Mouse (Mus musculus) macrophage (primary cell): Measurements from ENCODE around the gene Cfdp1. TPM values are rescaled to one million over a fixed set of nuclear protein-coding genes. Genes with fewer than 3 reads are reported as not detected.
A peak's percentile ranks its signal among the peaks of the same experiment; 100 is the strongest.

Source experiments
- H3K27ac ChIP-seq: fragments of 350-480 bp; formaldehyde crosslinking; 2 replicates; pipeline ENCODE4 v1.9.0; 2021
- H3K36me3 ChIP-seq: fragments of 350-480 bp; formaldehyde crosslinking; 2 replicates; pipeline ENCODE4 v1.9.0; 2021; ENCODE audit errors: inconsistent target
- H3K4me3 ChIP-seq: fragments of 350-480 bp; formaldehyde crosslinking; 2 replicates; pipeline ENCODE4 v1.9.0; 2021; ENCODE audit errors: inconsistent target
- H3K79me2 ChIP-seq: fragments of 350-480 bp; formaldehyde crosslinking; 2 replicates; pipeline ENCODE4 v1.9.0; 2021; ENCODE audit errors: inconsistent target
- WGBS: methylation state at CpG from one replicate; pipeline ENCODE4 v1.1.7; 2026; ENCODE audit warnings: inconsistent platforms; ENCODE audit not compliant: missing documents; 5-methylcytosine and 5-hydroxymethylcytosine counted together
- polyA plus RNA-seq: library from polyadenylated mRNA; stranded (reverse); fragments of 250-400 nt; gene quantifications from 3 replicates; pipeline ENCODE4 v1.2.4, GENCODE M21; 2018; ENCODE audit warnings: inconsistent platforms
- total RNA-seq, 78 experiments: library from RNA; depleted of rRNA; stranded (reverse); fragments of 250-400 nt; gene quantifications; 1 replicate in 9 of 78; 2 replicates in 24 of 78; 3 replicates in 43 of 78; 4 replicates in 2 of 78; pipeline ENCODE4 v1.2.4; 2018; ENCODE audit warnings: inconsistent platforms in 56 of 78

Gene Cfdp1
- 10 to 100 TPM; 13.8 to 51.8 (median 30.8) TPM for total RNA-seq (2018; cell fraction: chromatin; rRNA removed)
- total RNA-seq (2018; cell fraction: cytosol; rRNA removed), result 10 to 100 TPM; 53.3 to 98.2 (median 68.4) TPM
- 10 to 100 TPM; 17.5 to 51.1 (median 28.0) TPM for total RNA-seq (2018; cell fraction: nucleus; rRNA removed)
- 61.2 to 192 TPM (median 103 TPM) in 3 replicates for polyA plus RNA-seq

DNA sequence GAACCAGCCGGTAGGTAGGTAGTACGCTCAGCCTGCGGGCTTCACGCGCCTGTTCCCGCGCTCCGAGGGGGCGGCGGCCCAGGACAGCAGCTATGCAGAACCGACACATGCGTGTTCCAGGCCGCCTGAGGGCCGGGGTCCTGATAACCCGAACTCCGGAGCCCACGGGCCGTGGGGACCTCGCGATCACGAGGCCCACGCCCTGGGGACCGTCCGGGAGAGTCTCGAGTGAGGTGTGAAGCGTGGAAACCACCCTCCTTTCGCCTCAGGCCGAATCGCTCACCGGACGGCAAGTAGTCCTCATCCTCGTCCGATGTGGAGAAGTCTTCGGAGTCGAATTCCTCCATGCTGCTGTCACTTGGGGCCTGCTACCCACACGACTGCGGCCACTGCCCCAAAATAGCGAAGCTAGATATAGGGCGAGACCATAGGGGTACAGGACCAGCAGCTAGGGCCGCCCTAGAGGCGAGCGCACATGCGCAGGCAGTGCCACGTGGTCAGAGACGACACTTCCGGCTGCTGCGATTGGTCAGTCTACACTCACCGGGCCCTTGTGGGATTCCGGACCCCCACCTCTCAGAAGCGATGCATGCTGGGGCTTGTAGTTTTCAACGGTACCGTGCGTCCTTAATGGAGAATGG, at the start of gene Cfdp1:
Gene Cfdp1, minus strand, starts transcription at position 431 of the 641 bp plus-strand sequence.
- under 1% methylated on average over 53 of the region's 53 CpGs for WGBS
- Histone ChIP-seq H3K79me2 (peaks cover 47% of the 10 kb centered on the region; the same call in 1 of the 2 replicates), H3K27ac (no peak within 1 kb of the TSS), H3K36me3 (no peaks in the 10 kb centered on the region), H3K4me3 (peak within 1 kb of the TSS; percentile 82)

DNA sequence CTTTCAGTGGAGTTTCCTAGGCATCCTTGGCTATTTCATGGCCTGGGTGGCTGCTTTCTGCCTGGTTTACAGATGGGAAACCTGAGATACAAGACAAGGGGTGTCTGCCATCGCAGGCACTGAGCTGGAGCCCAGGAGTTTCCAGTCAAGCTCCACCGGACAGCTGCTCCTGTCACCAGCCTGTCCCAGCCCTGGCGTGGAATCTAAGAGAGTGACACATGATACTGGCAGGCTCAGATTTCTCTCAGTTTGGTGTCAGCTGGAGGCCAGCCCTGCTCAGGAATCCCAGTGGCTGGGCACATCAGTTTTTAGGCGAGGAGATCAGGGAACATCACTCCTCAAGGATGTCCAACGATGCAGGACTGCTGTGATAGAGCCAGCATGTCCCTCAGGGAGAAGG, 48.0 kb upstream of the Cfdp1 start:
- no peak overlapping the region for H3K27ac ChIP-seq
- no peak overlapping the region for H3K4me3 ChIP-seq
- no peaks in the 10 kb centered on the region for H3K79me2 ChIP-seq
- H3K36me3 ChIP-seq, result no peaks in the 10 kb centered on the region
- WGBS, result 71% methylated on average over 5 of the region's 5 CpGs

DNA sequence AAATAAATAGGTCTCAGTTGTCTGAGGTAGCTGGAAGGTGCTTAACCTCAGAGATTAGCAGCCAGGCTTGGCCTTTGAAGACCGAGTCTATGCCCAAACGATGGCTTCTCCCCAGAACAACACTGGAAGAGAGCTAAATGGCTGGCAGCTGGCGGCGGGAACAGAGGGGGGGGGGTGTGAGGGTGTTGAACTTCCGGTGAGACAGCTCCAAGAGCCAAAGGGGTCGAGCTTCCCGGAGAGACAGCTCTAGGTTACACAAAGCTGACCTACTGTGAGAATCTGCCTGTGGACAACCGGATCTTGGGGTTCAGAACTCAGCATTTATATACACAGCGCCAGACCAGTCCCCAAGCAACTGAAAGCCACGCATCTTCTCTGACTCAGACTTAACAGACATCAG, 44.5 kb upstream of the Cfdp1 start:
- WGBS, result 52% methylated on average over 9 of the region's 10 CpGs
- H3K4me3 ChIP-seq, result no peak overlapping the region
- no peaks in the 10 kb centered on the region for H3K36me3 ChIP-seq
- no peaks in the 10 kb centered on the region for H3K79me2 ChIP-seq
- H3K27ac ChIP-seq, result no peak overlapping the region

DNA sequence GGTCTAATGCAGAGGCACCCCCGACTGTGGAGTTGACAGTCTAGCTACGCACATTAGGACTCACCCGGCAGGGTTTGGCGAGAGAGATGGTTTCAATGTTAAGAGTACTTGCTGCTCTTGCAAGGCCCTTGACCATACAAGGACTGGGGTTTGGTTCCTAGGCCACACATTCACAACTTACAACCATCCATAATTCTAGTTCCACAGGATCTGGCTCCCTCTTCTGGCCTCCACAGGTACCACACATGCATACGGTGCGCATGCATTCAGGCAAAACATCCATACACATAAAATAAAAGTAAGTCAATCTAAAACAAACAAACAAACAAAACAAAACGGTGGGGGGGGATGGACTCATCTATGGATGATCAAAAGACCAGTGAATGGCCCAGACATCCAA, 40.9 kb upstream of the Cfdp1 start:
- Histone ChIP-seq H3K27ac (no peak overlapping the region), H3K79me2 (no peaks in the 10 kb centered on the region), H3K36me3 (no peaks in the 10 kb centered on the region), H3K4me3 (no peak overlapping the region)
- 93% methylated on average over 7 of the region's 7 CpGs for WGBS

DNA sequence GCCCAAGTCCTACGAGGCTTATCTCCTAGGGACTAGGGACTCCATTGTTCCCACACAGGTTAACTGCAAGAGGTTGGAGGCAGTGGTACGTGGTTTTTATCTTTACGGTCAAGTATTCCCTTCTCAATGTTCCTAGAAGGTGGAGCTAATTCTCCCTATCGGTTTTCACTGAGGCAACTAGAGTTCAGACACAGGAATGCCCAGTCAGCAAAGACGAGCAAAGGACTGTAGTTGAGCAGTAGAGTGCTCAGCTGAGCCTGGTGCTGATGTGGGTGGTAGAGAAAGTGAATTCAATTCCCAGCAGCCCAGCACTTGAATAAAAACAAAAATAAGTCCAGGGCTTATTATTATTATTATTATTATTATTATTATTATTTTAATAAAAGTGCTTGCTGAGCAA, 38.5 kb upstream of the Cfdp1 start:
- Histone ChIP-seq H3K27ac (no peak overlapping the region), H3K79me2 (no peaks in the 10 kb centered on the region), H3K4me3 (no peak overlapping the region), H3K36me3 (no peaks in the 10 kb centered on the region)
- 59% methylated on average over 5 of the region's 5 CpGs for WGBS

DNA sequence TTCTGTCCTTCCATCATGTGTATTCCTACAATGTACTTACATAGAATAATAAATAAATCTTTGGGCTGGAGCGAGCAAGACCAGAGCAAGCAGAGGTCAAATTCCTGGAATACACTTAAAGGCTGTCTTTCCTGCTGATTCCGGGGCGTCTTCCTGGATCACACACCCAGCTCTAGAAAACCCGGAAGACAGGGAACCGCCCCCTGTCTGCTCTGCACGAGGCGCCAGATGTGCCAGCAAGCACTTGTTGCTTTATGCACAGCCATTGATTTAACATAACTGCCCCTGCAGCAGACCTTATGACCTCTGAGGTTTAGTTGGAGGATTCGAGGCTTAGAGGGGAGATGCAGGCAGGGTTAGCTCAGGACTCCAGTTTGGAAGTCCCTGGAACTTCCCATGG, 37.9 kb upstream of the Cfdp1 start:
- 29% methylated on average over 8 of the region's 8 CpGs for WGBS
- H3K4me3 ChIP-seq, result no peak overlapping the region
- no peaks in the 10 kb centered on the region for H3K36me3 ChIP-seq
- H3K27ac ChIP-seq, result no peak overlapping the region
- H3K79me2 ChIP-seq, result no peaks in the 10 kb centered on the region

DNA sequence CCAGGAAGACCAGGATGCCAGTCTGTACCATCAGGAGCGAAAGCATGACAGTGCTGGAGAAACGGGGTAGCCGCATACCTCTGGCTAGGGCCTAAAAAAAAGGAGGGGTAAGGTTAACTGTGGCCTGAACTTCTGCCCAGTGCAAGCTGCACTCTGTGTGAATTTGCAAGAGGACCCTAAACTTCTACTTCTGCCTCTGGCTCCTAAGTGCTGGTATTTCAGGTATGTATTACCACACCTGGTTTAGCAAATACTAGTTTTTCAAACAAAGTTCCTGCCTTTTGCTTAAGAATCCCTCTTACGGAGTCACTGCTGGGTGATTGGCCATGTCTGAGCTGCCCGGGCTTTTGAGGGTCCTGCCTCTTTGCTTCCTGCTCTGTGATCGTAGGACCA, 36.8 kb upstream of the Cfdp1 start:
- Histone ChIP-seq H3K79me2 (no peaks in the 10 kb centered on the region), H3K4me3 (no peak overlapping the region), H3K27ac (no peak overlapping the region), H3K36me3 (no peaks in the 10 kb centered on the region)
- 70% methylated on average over 6 of the region's 6 CpGs for WGBS

DNA sequence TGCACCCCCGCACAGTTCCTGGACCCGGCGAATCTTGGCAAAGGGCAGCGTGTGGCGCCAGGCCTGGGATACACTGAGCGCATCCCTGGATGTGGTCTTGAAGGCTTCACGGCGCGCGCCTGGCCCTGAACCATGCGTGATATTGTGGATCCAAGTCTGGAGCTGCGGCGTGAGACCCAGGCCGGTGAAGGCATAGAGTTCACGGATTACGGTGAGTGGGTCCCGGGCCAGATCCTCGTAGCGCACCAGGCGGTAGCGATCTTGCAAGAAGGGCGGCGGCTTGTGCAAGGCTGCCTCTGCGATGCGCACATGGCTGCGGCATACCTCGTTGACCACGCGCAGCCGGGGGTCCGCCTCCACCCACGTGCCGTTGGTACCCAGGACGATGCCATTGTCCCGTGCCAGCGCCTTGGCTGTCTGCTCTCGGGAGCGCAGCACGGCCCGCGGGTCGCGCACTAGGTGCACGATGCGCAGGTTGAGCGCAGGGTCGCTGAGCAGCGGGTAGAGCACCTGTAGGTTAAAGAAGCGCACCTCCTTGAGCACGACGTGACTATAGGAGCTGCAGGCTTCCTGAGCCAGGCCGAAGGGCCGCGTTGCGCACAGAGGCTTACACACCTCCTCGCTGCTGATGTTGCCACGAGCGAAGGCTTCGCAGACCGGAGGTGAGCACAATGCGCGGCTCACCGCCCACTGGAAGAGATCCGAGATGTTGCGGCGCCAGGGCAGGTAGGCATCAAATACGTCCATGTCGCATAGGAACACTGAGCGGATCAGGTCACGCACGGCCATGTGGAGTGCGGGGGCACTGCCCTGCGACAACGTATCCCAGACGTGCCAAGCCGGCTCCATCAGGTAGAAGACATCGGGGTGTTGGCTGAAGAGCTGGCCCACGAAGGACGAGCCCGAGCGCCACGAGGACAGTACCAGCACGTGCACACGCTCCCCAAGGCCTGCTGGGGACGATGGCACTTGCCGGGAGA, 36.1 kb upstream of the Cfdp1 start:
- 18% methylated on average over 81 of the region's 86 CpGs for WGBS
- H3K27ac ChIP-seq, result no peak overlapping the region
- no peak overlapping the region for H3K4me3 ChIP-seq
- no peaks in the 10 kb centered on the region for H3K79me2 ChIP-seq
- no peaks in the 10 kb centered on the region for H3K36me3 ChIP-seq

DNA sequence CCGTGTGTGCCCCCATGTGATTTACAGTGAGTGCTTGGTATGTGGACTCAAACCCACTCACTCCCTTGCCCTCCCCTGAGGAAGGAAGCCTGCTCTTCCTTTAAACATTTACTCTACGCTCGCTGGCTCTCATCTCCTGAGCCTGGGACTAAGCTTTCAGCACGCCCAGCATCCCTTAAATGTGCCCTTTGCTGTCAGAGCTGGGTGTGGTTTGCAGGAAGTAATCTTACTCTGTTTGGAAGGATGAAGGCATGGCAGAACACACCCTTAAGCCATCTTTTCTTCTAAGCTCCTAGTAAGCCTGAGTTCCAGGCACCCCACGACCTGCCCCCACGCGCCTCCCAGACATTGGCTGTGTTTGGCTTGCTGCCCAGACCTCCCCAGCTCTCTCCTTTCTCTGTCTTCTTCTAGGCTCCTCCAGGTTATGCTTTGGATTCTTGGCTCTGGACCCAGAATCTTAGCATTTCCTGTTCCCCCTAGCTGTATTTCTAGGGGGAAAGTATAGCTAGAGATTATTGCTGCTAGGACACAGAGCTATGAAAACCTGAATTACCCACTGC, 34.1 kb upstream of the Cfdp1 start:
- 34% methylated on average over 7 of the region's 7 CpGs for WGBS
- H3K4me3 ChIP-seq, result no peak overlapping the region
- H3K27ac ChIP-seq, result no peak overlapping the region
- no peaks in the 10 kb centered on the region for H3K79me2 ChIP-seq
- H3K36me3 ChIP-seq, result no peaks in the 10 kb centered on the region

DNA sequence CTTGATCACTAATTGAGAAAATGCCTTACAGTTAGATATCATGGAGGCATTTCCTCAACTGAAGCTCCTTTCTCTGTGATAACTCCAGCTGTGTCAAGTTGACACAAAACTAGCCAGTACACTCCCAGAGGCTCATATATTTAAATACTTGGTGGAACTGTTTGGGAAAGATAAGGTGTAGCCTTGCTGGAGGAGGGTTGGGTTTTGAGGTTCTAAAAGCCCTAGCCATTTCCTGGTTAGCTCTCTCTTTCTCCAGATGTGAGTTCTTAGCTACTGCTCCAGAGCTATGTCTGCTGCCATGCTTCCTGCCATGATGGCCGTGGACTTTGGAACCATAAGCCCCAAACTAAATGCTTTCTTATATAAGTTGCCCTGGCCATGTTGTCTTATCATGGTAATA, 33.4 kb upstream of the Cfdp1 start:
- Histone ChIP-seq H3K27ac (no peak overlapping the region), H3K36me3 (no peaks in the 10 kb centered on the region), H3K79me2 (no peaks in the 10 kb centered on the region), H3K4me3 (no peak overlapping the region)
- WGBS, result 50% methylated on average over 1 of the region's 1 CpGs

DNA sequence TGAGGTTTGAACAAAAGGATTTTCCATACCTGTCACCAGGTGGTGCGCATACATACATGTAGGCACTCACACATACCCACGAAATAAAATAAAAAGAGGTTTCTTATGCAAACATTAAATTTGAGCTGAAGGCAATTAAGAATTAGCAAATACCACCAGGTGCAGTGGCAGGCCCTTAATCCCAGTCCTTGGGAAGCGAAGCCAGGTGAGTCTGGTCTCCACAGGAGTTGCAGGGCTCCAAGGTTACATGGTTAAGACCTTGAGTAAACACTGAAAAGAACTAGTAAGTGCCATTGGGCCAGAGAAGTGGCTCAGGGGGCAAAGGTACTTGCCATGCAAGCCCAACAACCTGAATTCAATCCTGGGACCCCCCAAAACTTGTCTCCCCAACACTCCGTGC, 29.5 kb upstream of the Cfdp1 start:
- H3K36me3 ChIP-seq, result no peaks in the 10 kb centered on the region
- H3K79me2 ChIP-seq, result no peaks in the 10 kb centered on the region
- H3K4me3 ChIP-seq, result no peak overlapping the region
- WGBS, result 98% methylated on average over 4 of the region's 4 CpGs
- H3K27ac ChIP-seq, result no peak overlapping the region

DNA sequence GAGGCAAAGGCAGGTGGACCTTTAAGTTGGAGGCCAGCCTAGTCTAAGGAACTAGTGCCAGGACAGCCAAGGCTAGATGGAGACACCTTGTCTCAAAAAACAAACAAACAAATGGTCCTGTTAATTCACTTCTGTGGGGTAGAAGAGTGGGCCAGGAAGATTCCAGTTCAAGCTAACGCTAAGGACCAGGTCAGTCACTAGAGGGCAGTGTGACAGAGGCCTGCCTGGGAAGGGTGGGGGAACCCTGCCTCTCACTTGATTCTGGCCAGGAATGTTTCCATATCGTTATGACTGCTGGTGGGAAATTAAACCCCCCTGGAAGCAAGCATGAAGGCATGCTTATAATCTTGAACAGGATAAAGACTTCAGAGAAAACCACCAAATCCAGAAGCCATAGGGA, 27.5 kb upstream of the Cfdp1 start:
- H3K36me3 ChIP-seq, result no peaks in the 10 kb centered on the region
- no peak overlapping the region for H3K27ac ChIP-seq
- H3K4me3 ChIP-seq, result no peak overlapping the region
- 4% methylated on average over 2 of the region's 2 CpGs for WGBS
- H3K79me2 ChIP-seq, result no peaks in the 10 kb centered on the region

DNA sequence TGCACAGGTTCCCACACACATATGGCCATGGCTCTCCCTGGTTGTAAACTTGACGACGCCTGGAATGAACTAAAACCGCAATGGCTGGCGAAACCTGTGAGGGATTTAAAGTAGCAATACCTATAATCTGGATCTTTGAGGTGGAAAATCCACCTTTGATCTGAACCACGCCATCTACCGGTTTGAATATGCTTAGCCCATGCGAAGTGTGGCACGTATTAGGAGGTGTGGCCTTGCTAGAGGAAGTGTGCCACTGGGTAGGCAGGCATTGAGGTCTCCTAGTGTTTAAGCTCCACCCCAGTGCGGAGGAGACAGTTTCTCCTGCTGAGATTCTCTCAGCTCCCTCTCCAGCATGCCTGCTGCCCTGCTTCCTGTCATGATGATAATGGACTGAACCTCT, 23.6 kb upstream of the Cfdp1 start:
- no peaks in the 10 kb centered on the region for H3K36me3 ChIP-seq
- no peaks in the 10 kb centered on the region for H3K79me2 ChIP-seq

DNA sequence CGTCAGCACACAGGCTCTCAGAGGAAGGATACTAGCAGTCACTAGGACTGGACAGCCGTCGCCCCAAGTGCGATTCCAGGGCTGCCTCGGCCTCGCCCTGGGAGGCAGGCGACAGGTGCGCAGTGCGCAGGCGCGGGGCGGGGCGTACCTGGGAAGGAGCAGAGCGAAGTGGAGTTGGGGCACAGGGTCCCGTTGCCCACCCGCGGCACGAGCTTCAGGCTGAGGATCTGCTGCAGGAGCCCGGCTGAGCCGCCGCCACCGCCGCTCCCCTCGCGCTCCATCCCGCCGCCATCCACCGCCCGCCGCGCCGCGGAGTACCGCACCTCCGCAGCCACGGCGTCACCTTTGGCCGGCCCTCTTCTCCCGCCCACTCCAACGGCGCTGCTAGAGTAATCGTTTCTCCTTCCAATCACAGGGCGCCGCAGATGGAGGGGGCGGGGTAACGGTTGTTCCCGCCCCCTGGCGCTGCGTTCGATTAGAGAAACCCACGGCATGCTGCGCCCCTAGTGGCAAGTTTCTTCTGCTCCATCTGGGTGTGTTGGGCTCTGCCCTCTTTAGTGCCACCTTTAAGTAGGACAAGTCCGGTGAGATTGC, 22.4 kb upstream of the Cfdp1 start, which contains the start of gene Tmem170:
Gene Tmem170, minus strand, starts transcription at position 396 of the 594 bp plus-strand sequence.
- H3K36me3 ChIP-seq, result no peaks in the 10 kb centered on the region
- H3K4me3 ChIP-seq, result peak within 1 kb of the TSS; percentile 41
- WGBS, result under 1% methylated on average over 52 of the region's 53 CpGs
- no peaks in the 10 kb centered on the region for H3K79me2 ChIP-seq
- H3K27ac ChIP-seq, result no peak within 1 kb of the TSS

More for the DNA sequence above, 23.6 kb upstream of the Cfdp1 start:
- no peak overlapping the region for H3K4me3 ChIP-seq
- no peak overlapping the region for H3K27ac ChIP-seq
- WGBS, result 78% methylated on average over 9 of the region's 9 CpGs
